Mouse (Mus musculus) left cerebral cortex, postnatal 14 days (tissue): ENCODE results near the gene Osbpl11. TPM values are rescaled to one million over a fixed set of nuclear protein-coding genes. Genes with fewer than 3 reads are reported as not detected.
"Not testable (repeated sequence)": the region's sequence is repeated elsewhere in the genome, so short reads cannot be mapped to it uniquely, and the experiment has no call there.

ENCODE experiments used
- DNase-seq, 2 experiments: peaks; one replicate each; pipeline ENCODE4 v3.0.0; 2021 to 2022; ENCODE audit warnings: low spot score in 2 of 2, mixed read lengths in 1 of 2
- intact Hi-C: fragments of 180-260 bp; cut with DNase I; formaldehyde crosslinking; loops from one replicate; pipeline ENCODE4 v1.15.1; 2025
- long read RNA-seq, 2 experiments: library from polyadenylated mRNA; stranded (forward); transcript quantifications; one replicate each; pipeline ENCODE4 v2.0.0; 2021
- total RNA-seq, 2 experiments: library from RNA; stranded (reverse); gene quantifications; 2 replicates each; pipeline ENCODE4 v1.2.3; 2021

Osbpl11 gene
- 10 to 100 TPM; 16.6 to 22.5 TPM for total RNA-seq
- long read RNA-seq, experiment 1, full-length matches to known transcripts: 15 of 20 reads
- long read RNA-seq, experiment 1, partial matches to known transcripts: 2 of 20 reads
- long read RNA-seq, experiment 1, other reads (novel, unspliced or antisense): 3 of 20 reads
- long read RNA-seq, experiment 2, full-length matches to known transcripts: 12 of 19 reads
- long read RNA-seq, experiment 2, partial matches to known transcripts: 5 of 19 reads
- long read RNA-seq, experiment 2, other reads (novel, unspliced or antisense): 2 of 19 reads

DNA sequence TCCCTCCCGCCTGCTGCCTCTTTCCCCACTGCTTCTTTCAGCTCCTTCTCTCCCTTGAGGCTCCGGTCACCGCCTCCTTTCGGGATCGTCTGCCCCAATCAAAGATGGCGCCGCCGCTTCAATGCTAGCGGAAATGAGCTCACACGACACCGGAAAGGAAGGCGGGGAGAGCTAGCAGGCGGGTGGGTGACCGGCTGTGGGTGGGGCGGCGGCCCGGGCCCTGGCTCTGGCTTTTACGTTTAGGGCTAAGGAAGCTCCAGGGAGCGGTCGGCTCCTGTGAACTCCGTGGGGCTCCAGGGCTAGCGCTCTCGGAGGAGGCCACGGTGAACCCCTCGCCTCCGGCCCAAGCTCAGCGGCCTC lies at the start of gene Osbpl11:
TSS of gene Osbpl11 (plus strand) at position 171 of the 360 bp plus-strand sequence.
- intact Hi-C loops: no loop called here
- DNase-seq: peak; percentile 94 to 97

DNA sequence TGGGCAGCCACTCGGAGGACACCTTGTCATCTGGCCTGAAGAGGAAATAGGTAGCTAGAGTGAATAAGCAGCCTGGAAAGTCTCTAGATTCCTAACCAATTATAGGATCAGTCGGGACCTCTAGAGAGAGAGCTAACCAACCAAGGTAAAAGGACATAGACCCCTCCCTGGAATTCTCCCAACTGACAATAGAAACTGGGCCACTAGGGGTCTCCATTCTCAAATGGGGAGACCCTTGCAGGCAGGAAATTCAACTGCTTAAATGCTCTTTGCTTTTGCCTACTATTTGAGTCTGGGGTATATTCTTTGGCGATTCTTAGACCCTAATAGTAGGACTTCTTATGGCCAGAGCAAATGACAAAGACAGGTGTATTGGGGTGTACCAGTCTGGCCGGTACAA lies 49.7 kb upstream of the Osbpl11 start:
- intact Hi-C loops: no loop called here
- no peak for DNase-seq

DNA sequence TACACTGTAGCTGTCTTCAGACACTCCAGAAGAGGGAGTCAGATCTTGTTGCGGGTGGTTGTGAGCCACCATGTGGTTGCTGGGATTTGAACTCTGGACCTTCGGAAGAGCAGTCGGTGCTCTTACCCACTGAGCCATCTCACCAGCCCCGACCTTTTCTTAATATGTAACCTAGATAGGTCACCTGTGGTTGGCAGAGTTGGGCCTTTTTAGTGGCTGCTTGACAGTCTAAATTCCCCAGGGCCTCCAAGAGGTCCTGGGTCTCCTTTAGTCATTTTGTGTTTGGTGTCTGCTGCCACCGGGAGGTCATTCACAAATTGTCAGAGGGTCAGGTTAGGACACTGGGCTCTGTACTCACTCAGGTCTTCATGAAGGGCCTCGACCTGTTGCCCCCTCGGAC lies 45.8 kb upstream of the Osbpl11 start:
- intact Hi-C loops, DNase-seq: not testable (repeated sequence)

DNA sequence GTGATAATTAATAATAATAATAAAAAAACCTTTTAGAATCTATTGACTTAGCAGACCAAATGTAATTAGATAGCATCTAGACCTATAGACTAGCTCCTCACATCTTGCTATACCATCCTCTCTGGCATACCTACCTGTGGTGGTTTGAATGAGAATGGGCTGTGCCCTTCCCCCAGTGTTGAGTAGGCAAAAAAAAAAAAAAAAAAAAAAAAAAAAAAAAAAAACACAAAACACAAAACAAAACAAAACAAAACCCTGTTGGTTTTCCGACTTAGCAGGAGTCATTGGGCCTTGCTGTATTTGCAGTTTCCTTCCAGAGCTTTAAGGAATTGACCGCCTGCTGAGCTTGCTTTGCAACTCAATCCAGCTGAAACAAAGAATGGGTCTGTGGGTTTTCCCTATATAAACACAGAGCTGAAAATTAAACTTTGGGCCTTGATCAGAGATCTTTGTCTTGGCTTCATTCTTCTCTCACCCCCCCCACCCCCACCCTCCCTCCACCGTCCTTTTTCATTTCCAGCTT lies 43.1 kb upstream of the Osbpl11 start:
- intact Hi-C loops: no loop called here
- DNase-seq: no peak

DNA sequence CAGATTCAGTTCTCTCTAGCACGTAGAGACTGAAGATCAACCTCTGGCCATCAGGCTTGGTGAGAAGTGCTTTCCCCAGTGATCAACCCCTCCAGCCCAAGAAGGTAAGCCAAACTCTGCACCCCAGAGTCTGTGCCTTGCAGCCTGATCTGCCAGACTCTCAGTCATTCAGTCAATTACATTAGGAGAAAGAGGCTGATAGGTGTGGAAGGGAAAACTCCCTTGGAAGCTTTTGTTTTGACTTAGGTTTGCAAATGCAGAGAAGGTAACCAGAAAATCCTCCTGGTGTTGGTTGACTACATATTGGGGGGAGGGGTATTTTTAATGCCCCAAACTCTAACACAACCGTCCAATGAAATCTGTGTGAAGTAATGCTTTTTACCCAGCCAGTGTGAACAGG lies 41.4 kb upstream of the Osbpl11 start:
- no peak for DNase-seq
- intact Hi-C loops: no loop called here

DNA sequence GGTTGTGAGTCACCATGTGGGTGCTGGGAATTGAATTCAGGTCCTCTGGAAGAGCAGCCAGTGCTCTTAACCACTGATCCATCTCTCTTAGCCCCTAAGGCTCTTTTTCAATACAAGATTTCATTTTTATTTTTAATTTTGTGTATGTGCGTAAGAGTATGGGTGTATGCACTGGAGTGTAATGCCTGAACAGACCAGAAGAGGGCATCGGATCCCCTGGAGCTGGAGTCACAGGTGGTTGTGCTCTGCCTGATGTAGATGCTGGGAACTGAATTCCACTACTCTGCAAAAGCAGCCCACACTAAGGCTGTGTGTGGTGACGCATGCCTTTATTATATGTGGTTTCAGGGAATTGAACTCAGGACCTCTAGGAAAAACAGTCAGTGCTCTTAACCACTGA lies 38.7 kb upstream of the Osbpl11 start:
- intact Hi-C loops: no loop called here
- no peak for DNase-seq

DNA sequence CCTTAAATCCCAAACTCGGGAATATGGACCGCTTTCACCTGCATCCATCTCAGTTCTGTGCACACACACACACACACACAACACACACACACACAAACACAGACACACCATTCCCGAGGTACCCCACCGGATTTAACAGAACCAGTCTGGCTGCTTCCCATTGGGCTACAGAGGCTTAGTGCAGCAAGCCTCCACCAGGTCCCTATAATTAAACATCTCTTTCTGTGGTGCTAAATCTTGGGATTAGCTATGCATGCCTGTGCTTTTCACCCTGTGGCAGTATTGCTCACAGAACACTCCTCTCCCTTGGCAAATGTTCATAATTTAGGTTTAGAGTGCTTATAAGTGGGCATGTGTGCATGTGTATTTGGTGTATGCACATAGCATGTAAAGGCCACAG lies 36.7 kb upstream of the Osbpl11 start:
- no peak for DNase-seq
- intact Hi-C loops: no loop called here

DNA sequence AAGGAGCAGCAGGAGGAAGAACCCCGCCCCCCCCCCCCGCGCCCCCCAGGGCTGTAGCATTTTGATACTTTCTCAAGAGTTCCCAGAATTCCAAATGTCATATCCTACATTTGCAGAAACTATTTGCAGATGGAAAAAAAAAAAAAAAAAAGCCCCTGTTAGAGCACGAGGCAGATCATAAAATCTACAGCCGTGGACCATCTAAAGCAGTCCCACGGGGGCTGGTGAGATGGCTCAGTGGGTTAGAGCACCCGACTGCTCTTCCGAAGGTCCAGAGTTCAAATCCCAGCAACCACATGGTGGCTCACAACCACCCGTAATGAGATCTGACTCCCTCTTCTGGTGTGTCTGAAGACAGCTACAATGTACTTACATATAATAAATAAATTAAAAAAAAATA lies 34.0 kb upstream of the Osbpl11 start:
- intact Hi-C loops: loop anchor here (2.0 to 10.0 kb wide), 2 partner anchors 28 to 126 kb away; no protein-coding TSS in a partner anchor
- DNase-seq: not testable (repeated sequence)

DNA sequence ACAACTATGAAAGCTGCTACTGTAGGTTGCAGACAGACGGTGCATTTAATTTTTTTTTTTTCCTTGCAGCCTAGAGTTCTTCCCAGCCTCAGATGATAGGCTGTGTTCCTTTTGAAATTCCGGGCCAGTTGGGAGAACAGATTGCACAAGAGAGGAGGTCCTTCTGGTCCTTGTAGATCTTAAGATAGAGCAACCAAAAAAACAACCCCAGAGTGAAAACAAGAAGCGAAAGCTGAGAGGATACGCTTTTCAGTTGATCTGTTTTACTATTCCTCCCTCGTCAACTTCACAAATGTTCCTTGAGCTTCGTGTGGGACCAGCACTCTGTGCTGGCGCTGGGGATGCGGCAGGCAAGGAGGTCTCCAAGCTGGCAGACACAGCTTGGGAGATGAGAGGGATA lies 33.3 kb upstream of the Osbpl11 start:
- intact Hi-C loops: loop anchor here (2.0 to 10.0 kb wide), 2 partner anchors 27 to 127 kb away; no protein-coding TSS in a partner anchor
- DNase-seq: peak; percentile 71 to 85

DNA sequence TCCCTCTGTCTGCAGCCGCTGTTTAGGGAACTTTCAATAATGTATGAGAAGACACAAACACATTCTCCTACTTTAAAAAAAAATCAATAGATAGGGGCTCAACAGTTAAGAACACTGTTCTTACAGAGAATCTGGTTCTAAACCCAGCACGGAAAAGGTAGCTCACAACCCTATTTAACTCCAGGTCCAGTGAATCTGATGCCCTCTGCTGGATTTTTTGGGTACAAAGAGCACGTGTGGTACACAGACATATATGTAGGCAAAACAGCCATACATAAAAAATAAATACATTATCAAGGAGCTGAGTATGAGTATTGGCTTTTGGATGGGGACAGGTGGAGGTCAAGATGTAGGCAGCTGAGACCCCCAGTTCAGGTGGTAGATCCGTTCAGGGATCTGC lies 29.9 kb upstream of the Osbpl11 start:
- intact Hi-C loops: loop anchor here (10.0 kb wide), 1 partner anchor 130 kb away; no protein-coding TSS in a partner anchor
- DNase-seq: peak; percentile 47 to 67

DNA sequence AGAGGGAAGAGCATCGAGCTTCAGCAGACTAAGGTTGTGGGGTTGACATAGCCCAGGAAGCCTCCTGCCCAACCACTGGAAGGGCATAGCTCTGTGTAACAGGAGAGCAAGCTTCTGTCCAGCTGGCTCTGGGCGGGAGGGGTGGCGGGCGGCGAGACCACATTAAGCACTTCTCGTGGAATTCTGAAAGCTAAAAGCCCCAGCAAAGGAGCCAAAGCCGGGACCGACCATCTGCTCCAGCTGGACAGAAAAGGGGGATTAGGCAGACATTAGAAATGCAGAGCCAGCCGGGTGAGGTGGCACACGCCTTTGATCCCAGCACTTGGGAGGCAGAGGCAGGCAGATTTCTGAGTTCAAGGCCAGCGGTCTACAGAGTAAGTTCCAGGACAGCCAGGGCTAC lies 26.9 kb upstream of the Osbpl11 start:
- intact Hi-C loops: loop anchor here (10.0 kb wide), 1 partner anchor 133 kb away; no protein-coding TSS in a partner anchor

DNA sequence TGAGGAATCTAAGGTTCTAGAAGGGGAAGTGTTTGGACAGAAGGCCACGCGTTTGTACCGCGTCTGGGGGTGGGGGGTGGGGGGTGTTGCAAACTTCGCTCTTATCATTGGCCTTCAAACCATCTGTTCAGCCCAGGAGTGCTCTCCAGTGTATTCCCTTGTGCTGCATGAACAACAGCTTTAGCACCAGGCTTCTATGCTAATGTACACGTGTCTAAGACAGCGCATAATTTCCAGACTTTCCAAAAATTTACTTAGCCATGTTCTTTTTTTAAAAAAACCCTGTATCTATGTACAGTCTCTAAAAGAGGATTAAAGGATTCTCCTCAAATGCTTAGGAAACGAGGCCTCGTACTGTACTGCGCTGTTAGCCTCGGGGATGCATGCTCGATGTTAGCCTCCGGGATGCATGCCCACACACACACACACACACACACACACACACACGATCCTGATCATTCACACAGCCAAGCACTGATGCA lies 26.2 kb upstream of the Osbpl11 start:
- intact Hi-C loops: loop anchor here (10.0 kb wide), 1 partner anchor 134 kb away; no protein-coding TSS in a partner anchor
- peak; percentile 39 to 77 for DNase-seq

More for the DNA sequence above, 26.9 kb upstream of the Osbpl11 start:
- DNase-seq: no peak

DNA sequence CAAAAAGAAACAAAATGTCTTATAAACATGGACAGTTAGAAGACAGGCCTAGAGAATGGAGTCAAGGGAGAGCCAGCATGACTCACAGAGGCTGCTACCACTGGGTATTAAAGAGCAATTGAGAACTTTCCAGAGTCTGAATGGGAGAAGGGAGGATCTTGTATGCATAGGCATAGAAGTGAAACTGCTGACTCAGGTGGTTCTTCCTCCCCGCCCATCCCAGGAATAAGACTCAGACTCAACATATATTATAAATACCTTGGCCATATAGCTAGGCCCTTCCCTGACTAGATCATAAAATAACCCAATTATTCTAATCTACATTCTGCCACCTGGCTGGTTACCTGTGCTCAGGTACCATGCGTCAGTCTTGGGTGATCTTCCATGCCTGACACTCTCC lies 25.5 kb upstream of the Osbpl11 start:
- no peak for DNase-seq
- intact Hi-C loops: loop anchor here (10.0 kb wide), 1 partner anchor 135 kb away; no protein-coding TSS in a partner anchor

DNA sequence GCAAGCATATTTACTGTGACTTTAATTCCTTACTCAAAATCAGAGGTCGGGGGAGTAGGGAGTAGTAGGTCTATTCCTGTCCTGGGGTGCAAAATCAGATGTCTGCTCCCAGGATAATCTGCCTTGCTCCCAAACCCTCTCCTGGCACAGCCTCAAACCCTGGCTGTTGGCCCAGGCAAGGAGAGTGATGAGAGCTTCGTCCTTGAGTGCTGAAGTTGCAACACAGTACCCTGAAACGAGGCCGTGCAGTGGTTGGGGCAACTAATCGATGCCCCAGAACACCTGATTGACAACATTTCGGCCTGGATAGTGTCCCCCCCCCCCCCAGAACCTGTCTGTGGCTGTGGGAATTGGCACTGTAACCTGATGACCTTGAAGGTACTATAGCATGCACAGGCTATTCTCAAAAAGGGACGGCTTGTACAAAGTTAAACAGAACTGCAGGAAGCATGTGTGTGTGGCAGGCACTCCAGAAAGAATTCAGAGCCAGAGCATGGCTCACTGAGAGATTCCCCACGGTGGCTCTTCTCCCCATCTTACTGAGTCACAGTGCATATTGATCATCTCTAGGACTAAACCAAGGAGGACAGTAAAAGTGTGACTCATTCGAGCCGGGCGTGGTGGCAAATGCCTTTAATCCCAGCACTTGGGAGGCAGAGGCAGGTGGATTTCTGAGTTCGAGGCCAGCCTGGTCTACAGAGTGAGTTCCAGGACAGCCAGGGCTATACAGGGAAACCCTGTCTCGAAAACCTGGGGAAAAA lies 21.4 kb upstream of the Osbpl11 start:
- intact Hi-C loops: no loop called here

DNA sequence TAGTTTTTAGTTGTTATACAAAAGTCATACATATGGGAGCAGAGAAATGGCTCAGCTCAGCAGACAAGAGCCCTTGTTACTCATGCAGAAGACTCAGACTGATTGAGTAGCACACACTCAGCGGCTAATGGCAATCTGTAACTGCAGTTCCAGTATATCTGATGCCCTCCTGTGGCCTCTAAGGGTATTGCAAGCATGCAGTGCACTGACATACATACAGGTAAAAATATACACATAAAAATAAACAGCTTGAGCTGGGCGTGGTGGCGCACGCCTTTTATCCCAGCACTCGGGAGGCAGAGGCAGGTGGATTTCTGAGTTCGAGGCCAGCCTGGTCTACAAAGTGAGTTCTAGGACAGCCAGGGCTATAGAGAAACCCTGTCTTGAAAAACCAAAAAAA lies 18.6 kb upstream of the Osbpl11 start:
- intact Hi-C loops, DNase-seq: not testable (repeated sequence)

More for the DNA sequence above, 21.4 kb upstream of the Osbpl11 start:
- DNase-seq: no peak

DNA sequence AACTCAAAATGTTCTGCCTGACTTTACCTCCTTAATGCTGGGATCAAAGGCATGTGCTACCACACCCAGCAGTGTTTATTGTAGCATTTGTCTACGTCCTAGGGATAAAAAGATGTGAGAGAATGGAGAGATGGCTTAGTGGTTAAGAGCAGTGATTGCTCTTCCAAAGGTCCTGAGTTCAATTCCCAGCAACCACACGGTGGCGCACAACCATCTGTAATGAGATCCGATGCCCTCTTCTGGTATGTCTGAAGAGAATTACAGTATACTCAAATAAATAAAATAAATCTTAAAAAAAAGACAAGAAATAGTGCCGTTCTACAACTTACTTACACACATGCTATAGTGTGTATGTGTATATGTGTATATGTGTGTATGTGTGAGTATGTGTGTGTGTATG lies 17.3 kb upstream of the Osbpl11 start:
- intact Hi-C loops: no loop called here
- DNase-seq: no peak

DNA sequence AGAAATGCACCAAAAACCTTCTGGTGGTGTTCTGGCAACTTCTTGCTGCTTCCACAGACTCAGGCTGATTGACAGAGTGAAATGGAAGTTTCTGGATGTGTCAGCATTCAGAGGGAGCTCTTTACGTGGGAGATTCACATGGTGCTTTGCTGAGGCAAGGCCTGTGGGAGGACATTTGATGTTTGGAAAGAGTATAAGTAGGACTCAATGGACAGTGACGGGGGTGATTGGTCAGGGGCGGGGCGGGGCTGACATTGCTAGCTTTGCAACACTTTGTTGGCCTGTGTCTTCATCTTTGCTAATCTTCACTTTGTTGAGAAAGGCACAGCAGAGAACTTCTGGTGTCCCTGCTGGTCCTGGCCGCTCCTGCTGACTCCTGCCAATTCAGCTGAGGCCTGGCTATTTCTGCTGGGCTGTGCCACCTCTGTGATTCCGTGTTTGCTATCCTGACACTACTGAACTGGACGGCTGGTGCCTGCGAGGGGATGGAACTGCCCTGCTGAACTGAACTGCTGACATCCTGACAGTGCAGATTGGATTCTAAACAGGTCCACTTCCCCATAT lies 15.3 kb upstream of the Osbpl11 start:
- intact Hi-C loops: no loop called here
- DNase-seq: no peak

DNA sequence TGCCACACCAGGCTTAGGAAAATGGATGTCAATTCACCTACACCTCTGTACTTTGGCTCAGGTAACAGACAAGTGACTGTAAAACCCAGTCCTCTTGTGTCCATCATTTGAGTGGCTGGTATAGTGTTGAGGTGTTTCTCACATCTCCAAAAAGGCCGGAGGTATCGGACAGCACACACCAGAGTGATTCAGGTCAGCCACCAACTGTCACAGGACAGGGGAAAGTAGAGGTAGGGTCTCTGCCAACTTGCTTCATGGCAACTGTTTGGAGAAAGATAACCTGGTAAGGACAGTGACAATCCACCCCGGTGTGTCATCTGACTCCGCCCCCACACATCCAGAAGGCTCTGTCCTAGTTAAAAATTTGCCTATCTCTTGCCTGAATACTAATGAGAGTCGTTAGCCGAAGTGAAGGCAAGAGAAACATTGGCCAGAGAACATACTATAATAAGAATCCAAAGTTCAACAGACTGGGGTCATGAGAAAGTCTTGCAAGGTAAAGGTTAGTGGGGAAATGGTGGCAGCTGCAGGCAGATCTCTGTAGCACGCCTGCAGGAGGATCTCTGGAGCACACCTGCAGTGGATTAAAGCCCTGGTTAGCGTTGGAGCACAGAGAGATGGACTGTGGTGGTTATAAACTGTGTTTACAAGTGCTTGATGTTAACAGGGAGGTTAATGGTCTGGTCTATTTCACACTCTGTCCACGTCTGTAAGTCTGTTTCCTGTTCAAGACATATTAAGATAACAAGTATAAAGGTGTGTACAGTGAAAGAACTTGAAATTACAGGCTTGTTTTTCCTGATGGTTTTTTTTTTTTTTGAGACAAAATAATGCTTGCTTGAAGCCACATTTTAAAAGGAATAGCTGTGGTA lies 13.9 kb upstream of the Osbpl11 start:
- intact Hi-C loops: no loop called here
- DNase-seq: no peak

DNA sequence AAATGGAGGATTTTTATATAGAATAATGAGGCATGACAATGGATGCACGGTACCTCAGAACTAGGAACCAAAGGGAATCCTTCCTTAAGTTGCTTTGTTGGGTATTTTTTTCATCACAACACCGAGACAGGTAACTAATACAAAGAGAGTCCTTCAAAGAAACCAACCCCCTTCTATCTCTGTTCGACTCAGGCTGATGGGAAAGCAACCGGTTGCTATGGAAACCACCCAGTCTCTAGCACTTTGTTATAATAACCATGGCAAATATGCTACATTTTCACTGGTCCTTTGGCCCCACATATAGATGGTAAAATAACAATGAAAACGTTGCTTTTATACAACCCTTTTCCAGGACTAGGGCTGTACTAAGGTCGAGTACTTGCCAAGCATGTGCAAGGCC lies 13.1 kb upstream of the Osbpl11 start:
- no peak for DNase-seq
- intact Hi-C loops: no loop called here
